Mouse (Mus musculus): ENCODE measurements around the gene Ogfod1.

The Ogfod1 gene

GRCm38 (mm10) chr8:94036944-94037524 lies at the start of gene Ogfod1, which contains the start of gene Nudt21:
Gene Ogfod1 (plus strand): TSS chr8:94037198.
Gene Nudt21 (minus strand): TSS chr8:94037031.
- peak; percentile 12; the same call in 1 of the 2 replicates for TF ChIP-seq GATA4 (IDR thresholded peaks at IDR 0.05; ENCODE audit: insufficient replicate concordance, low read length)

DNA sequence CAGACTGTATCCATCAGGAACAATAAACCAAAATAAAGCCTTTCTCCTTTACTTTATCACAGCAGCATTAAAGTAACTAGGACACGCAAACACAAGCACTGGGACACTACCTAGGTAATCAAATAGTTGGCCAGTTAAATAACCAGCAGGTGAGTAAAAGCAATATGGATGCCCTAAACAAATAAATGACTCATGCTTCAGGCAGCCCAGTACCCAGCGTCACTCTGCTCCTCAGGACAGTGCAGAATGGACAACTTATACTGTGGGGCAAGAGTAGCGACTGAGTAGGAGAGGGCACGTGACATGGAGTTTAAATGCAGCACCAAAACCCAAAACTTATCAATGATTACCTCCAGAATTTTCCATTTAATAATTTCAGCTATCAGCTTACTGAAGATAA lies 47.3 kb upstream of the Ogfod1 start:
- TF ChIP-seq GATA4 (IDR thresholded peaks at IDR 0.05; ENCODE audit: insufficient replicate concordance, low read length), result no peak

DNA sequence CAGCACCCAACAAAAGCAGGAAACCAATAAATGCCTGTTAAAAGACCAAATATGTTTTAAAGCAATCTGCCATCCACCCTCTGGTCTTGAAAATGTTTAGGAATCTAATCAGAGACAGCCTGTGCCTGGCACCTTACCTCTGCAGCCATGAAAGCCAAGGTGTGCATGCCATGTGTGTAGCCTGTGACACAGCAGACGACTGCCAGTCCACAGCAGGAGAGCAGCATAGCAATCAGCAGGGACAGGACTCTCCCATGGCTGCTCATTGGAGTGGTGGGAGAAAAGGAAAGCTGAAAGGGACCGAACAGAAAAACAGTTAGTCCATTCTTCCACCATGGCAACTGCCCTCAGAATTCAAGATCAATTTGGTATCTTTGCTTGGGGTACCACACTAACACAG lies 38.0 kb upstream of the Ogfod1 start:
- no peak for TF ChIP-seq GATA4 (IDR thresholded peaks at IDR 0.05; ENCODE audit: insufficient replicate concordance, low read length)

DNA sequence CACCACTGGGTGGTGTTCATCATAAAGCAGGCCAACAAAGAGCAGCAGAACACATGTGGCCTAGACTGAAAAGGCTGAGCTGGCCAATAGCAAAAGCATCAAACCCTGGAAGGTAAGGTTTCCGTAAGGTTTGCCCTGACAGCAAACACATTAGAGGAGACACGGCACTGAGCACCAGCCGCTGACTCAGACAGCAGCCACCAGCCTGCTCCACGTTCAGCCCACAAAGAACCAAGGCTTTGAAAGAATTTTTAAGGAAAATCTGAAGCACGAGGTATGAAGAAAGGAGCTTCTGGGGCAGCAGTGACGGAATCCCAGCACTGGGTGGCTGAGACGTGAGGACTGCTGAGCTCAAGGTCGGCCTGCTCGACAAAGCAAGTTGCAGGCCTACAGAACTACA lies 32.9 kb upstream of the Ogfod1 start:
- no peak for TF ChIP-seq GATA4 (IDR thresholded peaks at IDR 0.05; ENCODE audit: insufficient replicate concordance, low read length)

- TF ChIP-seq GATA4 (IDR thresholded peaks at IDR 0.05; ENCODE audit: insufficient replicate concordance, low read length), result no peak
Measured at GRCm38 (mm10) chr8:94009243-94009845, 27.7 kb upstream of the Ogfod1 start.

GRCm38 (mm10) chr8:94010101-94010705 lies 26.8 kb upstream of the Ogfod1 start:
- TF ChIP-seq GATA4 (IDR thresholded peaks at IDR 0.05; ENCODE audit: insufficient replicate concordance, low read length), result no peak

- TF ChIP-seq GATA4 (IDR thresholded peaks at IDR 0.05; ENCODE audit: insufficient replicate concordance, low read length), result 0 out of 2 replicates have a peak, but pooled peaks have one; percentile 10
Measured at GRCm38 (mm10) chr8:94011076-94012012, 25.7 kb upstream of the Ogfod1 start.

- TF ChIP-seq GATA4 (IDR thresholded peaks at IDR 0.05; ENCODE audit: insufficient replicate concordance, low read length), result no peak
Measured at GRCm38 (mm10) chr8:94012013-94012951, 24.7 kb upstream of the Ogfod1 start, which contains the start of gene Amfr. Gene Amfr (minus strand): TSS chr8:94012842.

- no peak for TF ChIP-seq GATA4 (IDR thresholded peaks at IDR 0.05; ENCODE audit: insufficient replicate concordance, low read length)
Measured at GRCm38 (mm10) chr8:94013026-94013612, 23.9 kb upstream of the Ogfod1 start.

GRCm38 (mm10) chr8:94023916-94024315 lies 13.1 kb upstream of the Ogfod1 start:
- TF ChIP-seq GATA4 (IDR thresholded peaks at IDR 0.05; ENCODE audit: insufficient replicate concordance, low read length), result no peak

GRCm38 (mm10) chr8:94029701-94030100 lies 7.3 kb upstream of the Ogfod1 start:
- no peak for TF ChIP-seq GATA4 (IDR thresholded peaks at IDR 0.05; ENCODE audit: insufficient replicate concordance, low read length)

DNA sequence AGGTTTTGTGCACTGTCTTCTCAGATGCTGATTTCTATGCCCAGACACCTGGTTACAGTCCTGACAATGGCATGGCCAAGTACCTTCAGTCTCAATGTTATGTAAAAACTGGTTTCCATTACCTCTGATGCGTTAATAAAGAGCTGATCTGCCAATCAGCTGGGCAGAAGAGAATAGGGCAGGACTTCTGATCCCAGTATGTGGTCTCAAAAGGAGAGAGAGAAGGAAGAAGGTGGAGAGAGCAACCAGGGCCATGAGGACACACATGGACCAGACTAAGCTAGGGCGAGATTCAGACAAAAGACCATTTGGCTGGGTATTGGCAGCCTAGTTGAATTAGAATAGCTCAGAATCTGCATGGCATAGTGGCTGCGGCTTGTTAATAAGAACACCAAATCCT lies 3.4 kb upstream of the Ogfod1 start:
- TF ChIP-seq GATA4 (IDR thresholded peaks at IDR 0.05; ENCODE audit: insufficient replicate concordance, low read length), result no peak

- TF ChIP-seq GATA4 (IDR thresholded peaks at IDR 0.05; ENCODE audit: insufficient replicate concordance, low read length), result no peak
Measured at GRCm38 (mm10) chr8:94035200-94035599, 1.8 kb upstream of the Ogfod1 start.

GRCm38 (mm10) chr8:94037806-94038205 lies 808 bp downstream of the Ogfod1 start:
- no peak for TF ChIP-seq GATA4 (IDR thresholded peaks at IDR 0.05; ENCODE audit: insufficient replicate concordance, low read length)
